Mouse (Mus musculus): ENCODE data around the gene Slc13a2.

GRCm38 (mm10) chr11:78382701-78383100 is 39.3 kb downstream of the Slc13a2 start:
- TF ChIP-seq POLR2A (IDR thresholded peaks at IDR 0.05; ENCODE audit: control insufficient read depth, low read depth, low read length): no peak
- no peak for TF ChIP-seq CTCF (IDR thresholded peaks at IDR 0.05; ENCODE audit: control insufficient read depth, insufficient read depth, insufficient replicate concordance, low read depth, low read length)

Data from testis, adult 2 months (tissue).